Mouse (Mus musculus): Measurements from ENCODE around the gene Alox15.

GRCm38 (mm10) chr11:70297836-70298454, 53.9 kb downstream of the Alox15 start:
- TF ChIP-seq POLR2A (IDR thresholded peaks at IDR 0.05; ENCODE audit: borderline replicate concordance, insufficient read depth, low read length) (no peak), CTCF (IDR thresholded peaks at IDR 0.05; ENCODE audit: borderline replicate concordance, insufficient read depth, low read depth, low read length) (no peak)

All from cerebellum, adult 2 months (tissue).